Mouse (Mus musculus): ENCODE measurements at regions not wholly inside any gene's neighbourhood (a gene's known extent, or its start where the extent isn't known, plus 50 kb on each side); places are given as distances from the start of the nearest gene placed in this dataset.

DNA sequence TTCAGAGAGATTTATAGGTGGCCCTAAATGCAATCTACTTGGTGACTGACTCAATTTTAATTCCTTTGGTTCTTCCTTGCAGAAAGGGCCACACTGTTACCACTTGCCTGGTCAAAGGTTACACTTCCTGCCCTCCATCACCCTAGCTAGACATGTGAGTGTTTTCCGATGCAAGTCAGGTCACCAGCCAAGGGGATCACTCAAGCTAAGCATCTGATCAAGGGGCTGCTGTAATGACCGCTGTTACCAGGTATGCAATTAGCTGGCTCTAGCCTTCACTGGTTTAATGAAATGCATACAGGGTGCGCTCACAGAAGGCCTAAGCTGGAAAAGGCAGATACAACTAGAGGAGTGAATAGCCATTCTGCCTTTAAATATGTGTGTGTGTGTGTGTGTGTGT, 105.1 kb downstream of the Mtx2 start:
- no peak for DNase-seq (ENCODE audit: low spot score)

DNA sequence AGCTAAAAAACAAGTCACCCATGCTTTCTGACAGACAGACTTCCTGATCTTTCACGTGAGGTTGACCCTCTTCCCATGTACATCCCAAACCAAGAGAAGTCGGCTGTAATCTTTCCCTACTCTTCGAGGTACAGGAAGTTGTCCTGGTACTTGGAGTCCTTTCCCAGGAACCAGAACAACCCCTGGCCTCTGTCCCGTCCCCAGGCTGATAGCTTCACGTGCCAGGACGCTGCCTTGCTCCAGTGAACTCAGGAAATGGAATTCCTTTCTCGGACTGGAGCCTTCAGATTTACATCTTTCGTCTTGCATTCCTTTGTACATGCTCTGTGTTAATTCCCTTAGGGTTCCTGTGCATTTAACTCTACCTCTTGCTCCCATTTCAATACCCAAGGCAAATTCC, 107.6 kb downstream of the Mtx2 start:
- no peak for DNase-seq (ENCODE audit: low spot score)

DNA sequence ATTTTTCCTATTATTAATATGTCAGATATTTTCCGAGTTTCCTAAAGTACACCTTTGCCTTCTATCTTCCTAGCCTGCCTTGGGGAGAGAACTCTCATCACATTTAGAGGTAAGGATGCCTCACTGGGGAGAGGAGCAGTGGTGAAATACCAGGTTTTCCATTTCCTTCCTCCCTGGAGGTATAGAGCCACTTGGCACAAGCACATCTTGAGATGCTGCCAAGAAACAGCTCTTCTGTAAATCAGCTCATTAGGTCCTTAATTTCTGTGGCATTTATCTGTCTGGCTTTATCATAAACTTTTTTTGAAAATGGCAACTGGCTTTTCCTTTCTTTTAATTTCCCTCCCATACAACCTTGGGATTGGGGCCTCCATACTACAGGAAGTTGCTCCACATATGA, 108.2 kb downstream of the Mtx2 start:
- no peak for DNase-seq (ENCODE audit: low spot score)

DNA sequence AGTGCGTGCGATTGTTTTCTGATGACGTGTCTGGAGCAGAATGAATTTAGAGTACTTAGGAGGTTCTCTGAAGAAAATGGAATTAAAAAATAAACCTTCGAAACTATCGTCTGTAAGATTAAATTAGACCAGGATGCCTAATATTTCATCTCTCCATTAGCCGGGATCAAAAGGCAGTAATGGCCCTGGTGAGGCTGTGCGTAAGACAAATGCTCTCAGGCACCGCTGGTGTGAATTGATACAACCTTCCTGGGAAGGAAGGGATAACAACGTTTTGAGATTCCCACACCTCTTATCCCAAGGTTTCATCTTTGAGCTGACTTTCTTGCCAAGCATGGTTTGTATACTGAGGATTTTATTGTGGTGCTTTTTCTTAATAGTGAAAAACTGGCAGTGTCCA, 113.1 kb downstream of the Mtx2 start:
- DNase-seq (ENCODE audit: low spot score): no peak

DNA sequence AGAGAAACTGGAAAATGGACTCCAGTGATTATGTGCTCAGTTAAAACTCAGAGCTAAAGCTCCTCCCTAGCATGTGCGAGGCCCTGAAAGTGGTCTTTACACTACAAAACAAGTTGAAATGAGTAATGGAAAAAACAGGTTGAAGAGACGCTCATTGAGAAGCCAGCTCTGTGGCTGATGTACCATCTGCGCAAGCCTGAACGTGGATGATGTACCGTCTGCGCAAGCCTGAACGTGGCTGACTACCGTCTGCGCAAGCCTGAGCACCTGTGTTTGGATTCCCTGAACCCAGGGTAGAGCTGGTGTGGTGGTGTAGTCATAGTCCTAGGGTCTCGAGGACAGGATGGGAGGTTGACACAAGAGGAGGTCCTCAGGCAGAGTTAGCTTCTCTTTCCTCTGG, 116.4 kb downstream of the Mtx2 start:
- DNase-seq (ENCODE audit: low spot score): no peak

DNA sequence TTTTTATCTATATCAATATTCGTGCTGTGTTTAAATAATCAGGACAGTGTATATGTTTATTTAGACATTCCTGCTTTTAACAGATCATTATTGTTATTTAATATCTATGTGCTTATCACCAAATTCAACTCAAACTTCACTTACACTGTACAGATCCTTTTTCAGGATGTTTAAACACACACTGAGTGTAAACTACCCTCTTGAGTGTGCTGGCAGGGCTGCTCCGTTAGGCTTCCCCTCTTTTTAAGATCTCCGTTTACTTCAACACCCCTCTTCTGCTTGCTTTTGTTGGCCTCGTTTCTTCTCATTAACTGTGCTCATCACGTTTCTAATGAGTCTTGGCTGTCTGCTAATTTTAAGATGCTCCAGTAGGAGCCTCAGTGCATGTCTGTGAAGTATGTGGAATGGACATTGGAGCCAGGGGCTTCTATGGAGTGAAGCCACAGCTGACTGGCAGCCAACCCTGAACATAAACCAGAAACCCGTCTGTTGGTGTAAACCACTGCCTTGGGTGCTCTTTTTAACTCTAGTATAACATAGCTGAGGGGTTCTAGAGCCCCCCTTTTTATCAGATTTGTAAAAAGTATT, 117.1 kb downstream of the Mtx2 start:
- no peak for DNase-seq (ENCODE audit: low spot score)

DNA sequence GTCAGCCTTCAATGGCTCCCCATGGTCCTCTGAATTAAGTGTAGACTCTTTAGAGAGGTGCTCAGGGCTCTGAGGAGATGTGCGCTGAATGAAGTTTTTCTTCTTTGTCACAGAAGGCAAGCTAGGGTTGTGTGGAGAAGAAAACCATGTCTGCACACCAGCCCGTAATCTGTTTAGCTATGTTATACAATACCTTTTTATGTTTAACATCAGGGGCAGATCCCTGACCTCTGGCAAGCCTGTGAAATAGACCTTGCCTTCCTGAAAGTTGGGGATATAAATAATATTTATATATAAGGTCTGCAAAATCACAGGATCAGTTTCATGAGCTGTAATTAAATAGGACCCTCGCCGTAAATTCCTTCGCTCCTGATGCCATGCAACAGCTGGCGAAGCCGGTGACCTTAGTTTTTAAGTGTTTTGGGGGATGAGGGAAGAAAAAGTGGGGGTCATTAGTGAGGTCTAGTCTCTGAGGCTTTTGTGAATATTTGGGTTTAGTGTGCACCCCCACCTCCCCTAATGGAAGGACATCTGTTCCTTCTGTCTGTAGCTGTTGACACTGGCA, 119.7 kb downstream of the Mtx2 start:
- DNase-seq (ENCODE audit: low spot score): no peak

DNA sequence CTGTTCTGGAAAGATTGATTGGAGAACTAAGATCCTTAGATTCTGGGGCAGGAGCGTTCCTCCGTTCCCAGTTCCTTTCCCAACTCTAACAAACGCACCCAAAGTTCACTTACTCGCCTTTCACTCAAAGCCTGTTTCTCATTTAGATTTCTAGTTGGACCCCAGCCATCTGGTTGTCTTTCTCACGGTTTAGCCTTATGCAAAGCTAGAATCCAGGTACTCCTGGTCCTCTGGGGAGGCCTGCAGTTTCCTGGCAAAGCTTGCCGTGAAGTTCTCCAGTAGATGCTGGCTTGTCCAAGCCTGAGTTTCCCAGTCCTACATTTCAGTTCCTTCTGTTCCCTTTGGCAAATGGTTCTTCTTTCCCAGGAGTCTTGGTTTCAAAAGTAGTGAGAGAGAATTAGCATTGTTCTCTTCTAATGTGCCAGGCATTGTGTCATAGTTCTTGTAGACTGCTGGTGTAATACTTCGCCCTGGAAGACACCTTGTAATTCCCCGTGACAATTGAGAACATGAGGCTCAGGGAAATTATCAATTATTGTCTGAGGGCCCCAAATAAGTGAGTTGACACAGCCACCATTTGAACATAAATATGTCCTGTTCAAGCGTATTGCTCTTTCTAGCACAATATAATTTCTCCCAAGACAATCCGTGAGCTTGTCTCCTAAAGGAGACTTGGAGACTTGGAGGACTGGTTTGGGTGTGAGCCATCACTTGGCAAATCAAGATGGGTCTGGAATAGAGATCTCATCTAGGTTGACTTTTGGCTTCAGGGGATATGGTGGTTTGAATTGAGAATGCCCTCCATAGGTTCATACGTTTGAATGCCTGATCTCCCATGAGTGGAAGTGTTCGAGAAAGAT, 126.0 kb downstream of the Mtx2 start:
- DNase-seq (ENCODE audit: low spot score): no peak

DNA sequence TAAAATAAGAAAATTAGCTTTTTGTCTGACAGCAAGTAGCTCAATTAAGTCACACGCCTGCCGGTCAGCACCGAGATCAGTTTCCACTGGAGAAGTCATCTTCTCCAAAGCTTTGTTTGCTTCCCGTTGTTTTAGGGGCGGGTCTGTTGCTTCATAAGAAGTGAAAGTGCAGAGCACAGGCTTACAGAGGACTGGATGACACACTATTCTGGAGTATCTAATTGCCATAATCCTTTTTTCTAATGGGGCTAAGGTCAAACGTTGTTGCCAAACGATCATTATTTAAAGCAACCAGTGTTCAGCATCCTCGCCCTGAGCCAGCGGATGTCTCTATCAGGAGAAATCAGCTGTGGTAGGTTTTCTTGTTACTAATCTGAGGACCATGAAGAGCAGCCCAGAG, 128.5 kb downstream of the Mtx2 start:
- DNase-seq (ENCODE audit: low spot score): no peak

DNA sequence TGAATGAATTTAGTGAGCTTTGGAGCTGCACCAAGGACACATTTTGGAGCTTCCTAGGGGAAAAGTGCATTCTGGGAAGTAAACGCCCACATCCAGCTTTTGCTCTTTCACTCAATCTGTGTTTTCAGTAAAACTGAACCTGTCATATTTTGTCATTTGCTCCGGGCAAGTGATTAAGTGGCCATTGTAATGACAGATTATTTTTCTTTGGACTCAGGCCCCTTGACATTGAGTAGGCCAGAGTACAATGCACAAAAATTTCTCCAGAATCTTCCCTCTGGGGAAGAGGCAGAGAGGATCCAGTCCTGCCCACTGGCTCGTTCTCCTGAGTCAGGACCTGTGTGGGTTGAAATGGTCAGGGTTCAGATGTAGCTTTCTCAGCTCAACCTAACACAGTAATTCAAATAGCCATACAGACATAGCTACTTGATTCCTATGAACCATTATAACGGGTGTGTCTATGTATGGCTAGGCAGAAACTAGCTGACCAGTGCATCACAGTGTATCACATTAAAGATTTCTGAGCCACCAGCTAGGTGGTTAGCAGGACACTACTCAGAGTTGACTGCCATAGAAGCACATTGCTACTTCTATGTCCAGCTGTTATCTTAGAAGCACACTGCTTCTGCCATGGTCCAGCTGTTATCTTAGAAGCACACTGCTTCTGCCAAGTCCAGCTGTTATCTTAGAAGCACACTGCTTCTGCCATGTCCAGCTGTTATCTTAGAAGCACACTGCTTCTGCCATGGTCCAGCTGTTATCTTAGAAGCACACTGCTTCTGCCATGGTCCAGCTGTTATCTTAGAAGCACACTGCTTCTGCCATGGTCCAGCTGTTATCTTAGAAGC, 129.9 kb downstream of the Mtx2 start:
- no peak for DNase-seq (ENCODE audit: low spot score)

DNA sequence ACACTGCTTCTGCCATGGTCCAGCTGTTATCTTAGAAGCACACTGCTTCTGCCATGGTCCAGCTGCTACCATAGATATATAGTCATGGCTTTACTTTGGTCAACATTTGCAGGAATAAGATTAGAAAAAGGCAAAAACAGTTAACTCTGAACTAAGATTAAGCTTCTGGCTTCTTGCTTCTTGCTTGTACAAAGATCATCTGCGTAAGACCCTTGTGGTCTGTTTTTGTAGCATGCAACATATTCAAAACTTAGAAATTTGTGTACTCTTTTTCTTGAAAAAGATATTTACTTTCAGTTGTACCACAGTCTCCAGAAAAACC, 130.5 kb downstream of the Mtx2 start:
- no peak for DNase-seq (ENCODE audit: low spot score)

DNA sequence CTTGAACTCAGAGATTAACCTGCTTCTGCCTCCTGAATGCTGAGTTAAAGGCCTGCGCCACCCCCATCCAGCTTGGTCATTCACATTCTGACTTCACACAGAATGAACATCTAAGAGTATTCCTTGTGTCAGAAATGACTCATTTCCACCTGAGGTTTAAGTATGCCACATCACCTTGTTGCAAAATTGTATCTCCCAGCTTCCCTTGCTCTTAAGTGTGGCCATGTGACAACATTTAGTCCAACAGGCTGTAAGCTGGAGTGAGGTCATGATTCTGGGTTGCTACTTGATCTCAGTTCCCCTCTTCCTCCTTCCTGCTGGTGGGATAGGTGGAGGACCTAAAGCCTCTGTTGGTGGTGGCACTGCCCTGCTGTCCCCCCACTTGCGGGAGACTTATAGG, 131.0 kb downstream of the Mtx2 start:
- no peak for DNase-seq (ENCODE audit: low spot score)

DNA sequence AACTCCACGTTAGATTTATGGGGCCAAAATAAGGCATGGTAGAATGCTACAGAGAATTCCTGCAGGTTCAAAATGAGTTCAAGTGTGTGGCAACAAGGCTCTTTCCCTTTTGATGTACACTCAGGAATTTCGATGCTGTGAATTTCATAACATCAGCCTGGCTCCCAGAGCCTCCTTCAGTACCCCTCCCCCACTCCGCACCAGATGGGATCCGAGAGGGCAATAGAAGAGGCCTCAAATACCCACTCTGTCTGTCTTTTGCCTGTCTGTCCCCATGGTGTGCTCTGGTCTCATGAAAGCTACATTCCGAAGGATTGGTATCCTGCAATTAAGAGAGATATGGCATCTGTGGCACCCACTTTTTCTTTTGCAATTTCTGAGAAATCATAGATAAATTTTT, 134.3 kb downstream of the Mtx2 start:
- no peak for DNase-seq (ENCODE audit: low spot score)

DNA sequence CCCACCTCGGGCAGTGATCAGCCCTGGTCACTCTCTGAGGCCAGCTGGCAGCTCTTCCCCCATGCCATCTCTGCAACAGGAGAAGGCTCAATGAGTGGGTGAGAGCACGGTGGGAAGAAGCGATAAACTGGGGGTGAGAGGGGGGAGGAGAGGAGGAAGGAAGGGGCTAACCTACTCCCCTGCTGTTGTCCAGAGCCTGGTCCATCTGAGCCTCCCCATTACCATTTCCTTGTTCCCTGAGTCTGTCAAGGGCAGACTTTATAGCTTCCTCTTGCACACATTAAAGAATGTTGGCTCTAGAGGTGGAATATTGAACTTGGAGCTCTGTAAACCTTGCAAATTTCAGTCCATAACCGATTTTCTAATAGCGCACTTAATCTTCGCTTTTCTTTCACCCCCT, 136.8 kb downstream of the Mtx2 start:
- DNase-seq (ENCODE audit: low spot score): no peak

DNA sequence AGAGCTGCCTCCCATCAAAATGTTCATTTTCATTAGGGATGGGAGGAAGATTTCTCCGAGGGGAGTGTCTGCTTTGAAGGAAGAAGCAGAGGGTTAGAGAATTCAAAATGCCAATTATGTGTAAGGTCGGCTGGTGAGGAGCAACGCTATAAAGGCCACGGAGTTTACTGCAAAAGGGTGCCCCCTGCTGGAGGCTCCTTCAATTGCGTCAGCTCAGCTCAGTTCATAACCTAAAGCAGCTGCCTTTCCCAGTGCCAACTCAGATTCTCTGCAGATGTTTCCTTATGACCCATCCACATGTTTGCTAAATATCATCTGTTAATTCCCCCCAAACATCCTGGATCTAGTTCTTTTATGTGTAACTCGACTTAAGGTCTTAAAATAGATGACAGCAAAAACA, 138.8 kb downstream of the Mtx2 start:
- DNase-seq (ENCODE audit: low spot score): peak; percentile 75

DNA sequence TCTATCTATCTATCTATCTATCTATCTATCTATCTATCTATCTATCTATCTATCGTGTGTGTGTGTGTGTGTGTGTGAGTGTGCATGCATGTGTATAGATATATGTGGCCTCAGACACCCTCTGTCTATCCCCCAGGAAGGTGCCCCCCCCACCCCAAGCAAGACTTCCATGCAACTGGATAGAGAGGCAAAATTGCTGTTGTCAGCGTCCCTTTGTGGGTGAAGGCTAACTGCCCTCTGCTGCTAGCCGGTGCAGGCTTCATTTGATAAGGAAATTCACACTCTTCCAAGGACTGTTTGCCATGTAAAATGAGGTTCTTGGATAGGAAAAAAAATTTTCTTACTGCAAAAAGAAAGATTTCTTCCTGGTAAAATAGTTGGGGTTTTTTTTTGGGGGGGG, 139.4 kb downstream of the Mtx2 start:
- no peak for DNase-seq (ENCODE audit: low spot score)

DNA sequence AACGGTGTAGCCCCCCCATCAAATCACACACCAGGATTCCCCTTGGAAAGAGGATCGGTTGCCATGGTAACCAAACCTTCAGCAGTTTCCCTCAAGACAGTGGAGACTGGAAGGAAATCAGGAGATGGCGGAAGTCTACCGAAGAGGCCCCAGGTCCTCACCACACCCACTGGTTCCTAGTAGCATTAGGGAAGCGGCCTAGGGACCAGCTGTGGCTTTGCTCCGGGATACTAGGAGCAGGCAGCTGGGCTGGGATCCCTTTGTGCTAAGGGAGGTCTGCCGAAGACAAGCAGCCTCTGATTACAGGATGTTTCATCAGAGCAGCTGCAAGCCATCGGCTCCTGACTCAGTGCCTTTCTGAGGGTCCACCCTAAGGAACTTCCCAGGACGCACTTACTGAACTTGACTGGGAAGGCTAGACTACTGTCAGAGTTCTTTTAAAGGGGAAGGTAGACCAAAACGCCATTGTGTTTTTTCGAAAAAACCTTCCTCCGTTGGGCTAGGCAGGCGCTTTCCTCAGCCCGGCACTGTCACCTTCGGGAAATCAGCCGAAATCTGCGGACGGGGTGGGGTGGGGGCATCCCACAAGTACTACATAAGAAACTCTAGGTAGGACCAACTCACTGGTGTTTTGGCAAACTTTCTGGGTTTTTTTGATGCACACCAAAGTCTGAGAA, 139.9 kb downstream of the Mtx2 start:
- DNase-seq (ENCODE audit: low spot score): no peak

DNA sequence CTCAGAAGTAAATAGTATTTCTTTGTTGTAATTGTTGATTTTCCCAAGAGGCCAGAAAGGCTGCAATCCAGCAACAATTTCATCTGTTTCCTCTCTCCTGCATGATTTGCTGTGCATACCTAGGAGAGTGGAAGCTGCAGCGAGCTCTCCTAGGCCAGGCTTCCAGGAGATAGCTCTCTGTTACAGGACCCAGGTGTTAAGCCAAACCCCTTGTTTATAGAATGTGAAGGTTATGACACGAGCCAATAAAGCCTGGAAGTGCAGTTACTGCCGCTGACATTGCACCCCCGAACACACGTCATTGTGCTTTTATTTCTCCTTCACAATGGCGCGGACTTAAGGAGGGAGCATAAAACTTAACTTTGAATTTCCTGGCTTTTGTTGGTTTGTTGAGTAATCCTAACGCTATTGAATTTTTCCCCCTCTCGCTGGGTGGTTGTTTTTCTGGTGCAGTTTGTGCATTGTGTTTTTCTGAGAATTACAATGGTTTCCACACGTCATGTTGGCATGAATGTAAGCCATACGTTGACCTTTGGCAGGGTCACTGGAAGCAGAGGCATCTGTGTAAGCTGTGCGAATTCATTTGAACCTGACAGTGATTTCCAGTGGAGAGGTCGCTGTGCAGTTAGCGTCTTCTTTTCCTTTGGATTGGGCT, 145.1 kb downstream of the Mtx2 start:
- no peak for DNase-seq (ENCODE audit: low spot score)

DNA sequence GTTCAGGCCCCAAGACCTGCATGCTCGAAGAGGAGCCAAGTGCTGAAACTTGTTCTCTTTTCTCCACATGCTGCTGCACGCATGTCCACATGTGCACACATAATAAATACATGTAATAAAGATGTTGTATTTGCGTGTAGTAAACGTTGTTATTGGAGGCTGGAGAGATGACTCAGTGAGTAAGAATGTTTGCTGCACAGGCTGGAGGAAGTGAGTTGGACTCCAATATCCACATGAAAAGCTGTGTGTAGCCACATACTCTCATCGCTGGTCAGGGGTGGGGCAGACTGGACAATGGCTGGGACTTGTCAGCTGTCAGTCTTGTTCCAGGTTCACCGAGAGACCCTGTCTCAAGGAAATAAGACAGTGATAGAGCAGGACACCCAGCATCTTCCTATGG, 147.8 kb downstream of the Mtx2 start:
- DNase-seq (ENCODE audit: low spot score): no peak

DNA sequence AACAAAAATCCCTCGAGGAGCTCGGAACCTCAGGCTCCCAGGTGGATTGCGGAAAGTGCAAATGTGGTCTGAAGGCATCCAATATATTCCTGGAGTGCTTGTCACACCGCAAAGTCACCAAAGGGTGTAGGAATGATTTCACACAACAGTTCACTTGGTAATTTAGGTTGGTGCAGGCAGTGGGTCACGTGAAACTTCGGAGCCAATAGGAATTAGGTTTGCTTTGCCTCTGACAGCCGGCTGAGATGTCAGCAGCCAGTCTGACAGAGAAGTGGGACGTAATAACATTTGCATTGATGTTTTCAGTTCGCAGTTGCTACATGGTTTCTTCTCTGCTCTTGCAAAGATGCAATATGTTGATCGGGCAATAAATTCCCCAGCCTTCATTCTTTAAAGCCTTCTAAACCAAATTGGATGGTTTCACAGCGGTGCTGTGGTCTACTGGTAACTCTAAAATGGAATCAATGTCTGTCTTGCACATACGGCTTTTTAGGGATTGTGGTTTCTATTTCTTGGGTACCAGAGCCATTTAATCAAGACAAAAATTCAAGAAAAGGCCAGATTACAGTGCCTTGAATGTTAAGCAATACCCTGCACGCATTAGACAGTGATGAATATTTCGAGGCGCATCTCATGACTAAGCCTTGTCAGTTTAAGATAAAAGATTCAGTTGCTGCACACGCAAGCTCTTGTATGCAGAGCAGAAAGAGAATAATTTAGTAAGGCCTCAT, 149.2 kb downstream of the Mtx2 start:
- DNase-seq (ENCODE audit: low spot score): no peak

DNA sequence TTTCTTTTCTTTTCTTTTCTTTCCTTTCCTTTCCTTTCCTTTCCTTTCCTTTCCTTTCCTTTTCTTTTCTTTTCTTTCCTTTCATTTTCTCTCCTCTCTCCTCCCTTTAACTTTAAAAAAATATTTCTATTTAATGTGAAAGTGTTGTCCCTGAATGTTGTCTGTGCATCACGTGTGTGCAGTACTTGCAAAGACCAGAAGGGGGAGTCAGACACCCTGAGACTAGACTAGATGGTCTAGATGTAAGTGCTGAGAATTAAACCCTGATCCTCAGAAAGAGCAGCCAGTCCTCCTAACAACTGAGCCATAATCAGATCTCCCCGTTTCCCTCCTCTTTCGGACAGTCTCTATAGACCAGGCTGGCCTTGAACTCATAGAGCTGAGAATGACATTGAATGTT, 151.7 kb downstream of the Mtx2 start:
- no peak for DNase-seq (ENCODE audit: low spot score)
